Mouse (Mus musculus): Measurements from ENCODE around the gene Mxd4.

Gene Mxd4

GRCm38 (mm10) chr5:34187601-34188316 is at the start of gene Mxd4:
Mxd4 (minus strand) TSS chr5:34187720.
- in situ Hi-C loops (cut with MboI, MseI) = no loop called here

- in situ Hi-C loops (cut with MboI, MseI) = no loop called here
Measured at GRCm38 (mm10) chr5:34235898-34236420, 48.4 kb upstream of the Mxd4 start.

GRCm38 (mm10) chr5:34235056-34235455 is 47.5 kb upstream of the Mxd4 start:
- in situ Hi-C loops (cut with MboI, MseI) = no loop called here

GRCm38 (mm10) chr5:34233221-34233515 is 45.6 kb upstream of the Mxd4 start:
- in situ Hi-C loops (cut with MboI, MseI) = no loop called here

GRCm38 (mm10) chr5:34232481-34233220 is 45.1 kb upstream of the Mxd4 start:
- in situ Hi-C loops (cut with MboI, MseI) = no loop called here

GRCm38 (mm10) chr5:34231901-34232300 is 44.4 kb upstream of the Mxd4 start:
- in situ Hi-C loops (cut with MboI, MseI) = no loop called here

DNA sequence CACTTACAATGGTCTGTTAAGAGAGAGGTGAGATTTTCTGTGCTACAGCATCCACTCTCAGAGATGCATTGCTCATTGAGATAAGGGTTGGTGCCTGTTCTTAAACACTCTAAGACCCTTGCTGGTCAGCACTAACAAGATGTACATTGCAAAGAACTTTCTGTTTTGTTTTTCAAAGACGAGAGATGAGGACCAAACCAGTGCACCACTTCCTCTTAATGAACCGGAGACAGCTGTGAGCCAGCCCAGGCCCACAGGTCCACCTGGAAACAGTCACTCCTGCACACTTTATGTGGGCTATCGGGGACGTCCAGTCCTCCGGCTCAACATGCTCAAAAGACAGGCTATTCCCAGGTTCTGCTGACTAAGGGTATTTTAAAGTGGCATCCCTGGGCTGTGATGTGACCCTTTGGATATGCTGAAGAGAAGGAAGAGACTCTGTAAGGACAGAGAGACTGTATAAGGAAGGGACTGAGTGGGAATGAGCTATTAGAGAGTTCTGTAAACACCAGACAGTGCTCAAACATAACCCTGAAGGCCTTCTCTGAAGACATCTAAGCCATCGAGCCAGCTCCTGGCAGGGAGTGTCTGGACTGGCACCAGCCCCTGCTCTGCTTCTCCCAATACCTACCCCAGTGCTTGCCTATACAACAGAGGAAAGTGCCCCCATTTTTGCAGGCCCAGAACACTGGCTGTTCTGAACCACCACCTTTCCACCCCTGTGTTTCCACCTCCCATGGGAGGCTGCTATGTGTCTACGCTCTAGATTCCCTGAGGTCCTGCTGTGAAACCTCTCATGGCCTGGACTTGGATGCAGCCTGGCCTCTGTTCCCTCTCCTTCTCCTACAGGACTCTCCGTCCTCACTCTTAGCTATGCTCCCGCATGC is 43.3 kb upstream of the Mxd4 start:
- in situ Hi-C loops (cut with MboI, MseI) = no loop called here

DNA sequence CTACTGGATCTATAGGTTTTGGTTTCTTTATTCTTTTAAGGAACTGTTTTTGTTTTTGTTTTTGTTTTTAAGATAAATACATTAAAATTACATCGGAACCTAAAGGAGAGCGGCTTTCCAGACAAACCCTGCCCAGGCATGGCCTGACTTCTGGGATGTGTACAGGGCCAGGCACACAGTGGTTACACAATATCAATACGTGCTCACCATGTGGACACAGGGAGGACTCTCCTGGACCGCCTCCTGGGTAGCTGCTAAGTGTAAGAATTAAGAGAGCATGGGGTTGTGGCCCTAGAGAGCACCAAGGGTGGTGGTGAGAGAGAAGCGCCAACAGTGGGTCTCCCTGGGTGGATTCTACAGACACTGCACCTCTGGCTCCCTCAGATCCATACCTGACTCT is 42.0 kb upstream of the Mxd4 start:
- in situ Hi-C loops (cut with MboI, MseI) = no loop called here

- in situ Hi-C loops (cut with MboI, MseI) = no loop called here
Measured at GRCm38 (mm10) chr5:34225516-34225915, 38.0 kb upstream of the Mxd4 start.

GRCm38 (mm10) chr5:34224515-34224914 is 37.0 kb upstream of the Mxd4 start:
- in situ Hi-C loops (cut with MboI, MseI) = no loop called here

DNA sequence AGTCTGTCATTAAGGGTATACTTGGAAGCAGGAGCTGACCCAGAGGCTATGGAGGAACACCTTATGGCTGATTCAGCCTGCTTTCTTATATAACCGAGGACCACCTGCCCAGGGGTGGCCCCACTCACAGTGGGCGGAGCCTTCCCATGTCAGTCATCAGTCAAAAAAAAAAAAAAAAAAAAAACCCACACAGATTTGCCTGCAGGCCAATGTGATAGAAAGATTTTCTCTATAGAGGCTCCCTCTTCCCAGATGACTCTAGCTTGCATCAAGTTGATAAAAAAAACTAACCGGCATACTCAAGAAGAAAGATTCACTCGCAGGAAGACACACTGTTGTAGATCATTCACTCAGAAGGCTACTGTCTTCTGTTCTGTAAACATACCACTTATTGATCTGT is 32.5 kb upstream of the Mxd4 start:
- in situ Hi-C loops (cut with MboI, MseI) = no loop called here

- in situ Hi-C loops (cut with MboI, MseI) = no loop called here
Measured at GRCm38 (mm10) chr5:34218672-34219071, 31.2 kb upstream of the Mxd4 start.

- in situ Hi-C loops (cut with MboI, MseI) = no loop called here
Measured at GRCm38 (mm10) chr5:34217756-34218155, 30.2 kb upstream of the Mxd4 start.

DNA sequence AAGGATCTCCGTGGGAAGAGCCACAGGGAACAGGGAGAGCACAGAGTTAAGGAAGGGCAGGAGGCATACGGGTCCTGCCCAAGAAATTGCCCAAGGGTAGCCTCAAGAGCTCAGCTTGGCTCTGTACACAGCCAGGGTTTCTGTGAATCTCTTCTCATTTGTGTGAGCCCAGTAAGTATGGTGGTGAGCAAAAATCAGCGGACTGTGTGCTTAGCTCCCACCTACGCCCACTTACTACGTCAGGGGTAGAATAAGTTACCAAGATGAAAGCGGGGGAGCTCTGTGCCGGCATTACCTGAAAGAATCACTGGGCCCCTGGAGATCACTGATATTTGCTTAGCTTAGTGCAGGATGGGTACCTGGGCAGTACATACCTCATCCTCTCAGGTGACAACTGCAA is 28.5 kb upstream of the Mxd4 start:
- in situ Hi-C loops (cut with MboI, MseI) = no loop called here

GRCm38 (mm10) chr5:34213659-34214058 is 26.1 kb upstream of the Mxd4 start:
- in situ Hi-C loops (cut with MboI, MseI) = no loop called here

DNA sequence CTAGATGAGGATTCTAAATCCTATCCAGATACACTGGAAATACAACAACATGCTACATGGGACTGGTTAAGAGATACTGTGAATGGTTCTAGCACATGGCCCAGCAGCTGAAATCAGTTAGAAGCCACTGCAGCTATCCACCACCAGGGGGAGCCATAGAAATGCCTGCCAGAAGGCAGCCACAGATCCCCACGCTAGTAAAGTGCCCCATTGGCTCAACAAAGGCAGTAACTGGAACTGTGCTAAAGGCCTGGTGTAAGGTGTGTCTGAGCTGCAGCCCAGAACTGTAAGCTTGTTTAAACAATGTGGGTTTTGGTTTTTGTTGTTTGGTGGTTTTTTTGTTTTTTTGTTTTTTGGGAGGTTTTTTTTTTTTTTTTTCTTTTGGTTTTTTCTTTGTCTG is 22.8 kb upstream of the Mxd4 start:
- in situ Hi-C loops (cut with MboI, MseI) = no loop called here

- in situ Hi-C loops (cut with MboI, MseI) = no loop called here
Measured at GRCm38 (mm10) chr5:34207503-34207902, 20.0 kb upstream of the Mxd4 start.

GRCm38 (mm10) chr5:34205788-34206187 is 18.3 kb upstream of the Mxd4 start:
- in situ Hi-C loops (cut with MboI, MseI) = no loop called here

- in situ Hi-C loops (cut with MboI, MseI) = no loop called here
Measured at GRCm38 (mm10) chr5:34204911-34205310, 17.4 kb upstream of the Mxd4 start.

DNA sequence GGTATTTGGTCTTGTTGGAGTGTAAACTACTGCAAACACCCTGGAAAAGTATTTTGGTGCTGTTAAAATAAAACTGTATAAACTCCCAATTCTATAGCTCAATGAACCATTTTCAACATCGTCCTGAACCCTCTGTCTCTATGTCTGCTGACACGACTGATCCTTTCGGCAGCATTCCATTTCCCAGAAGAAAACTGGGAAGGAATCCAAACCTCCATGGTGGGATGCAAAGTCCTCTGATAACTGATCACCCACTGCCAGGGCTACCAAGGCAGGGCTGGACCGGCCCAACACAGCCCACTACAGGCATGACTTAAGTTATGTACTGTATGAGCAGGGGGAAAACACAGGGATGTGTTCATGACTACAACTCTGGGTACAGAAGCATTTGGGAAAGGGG is 14.5 kb upstream of the Mxd4 start:
- in situ Hi-C loops (cut with MboI, MseI) = no loop called here

- in situ Hi-C loops (cut with MboI, MseI) = no loop called here
Measured at GRCm38 (mm10) chr5:34201396-34201795, 13.9 kb upstream of the Mxd4 start.

- in situ Hi-C loops (cut with MboI, MseI) = no loop called here
Measured at GRCm38 (mm10) chr5:34198615-34199014, 11.1 kb upstream of the Mxd4 start.

All from regulatory T cell (primary cell).